In the genomic region with DNA sequence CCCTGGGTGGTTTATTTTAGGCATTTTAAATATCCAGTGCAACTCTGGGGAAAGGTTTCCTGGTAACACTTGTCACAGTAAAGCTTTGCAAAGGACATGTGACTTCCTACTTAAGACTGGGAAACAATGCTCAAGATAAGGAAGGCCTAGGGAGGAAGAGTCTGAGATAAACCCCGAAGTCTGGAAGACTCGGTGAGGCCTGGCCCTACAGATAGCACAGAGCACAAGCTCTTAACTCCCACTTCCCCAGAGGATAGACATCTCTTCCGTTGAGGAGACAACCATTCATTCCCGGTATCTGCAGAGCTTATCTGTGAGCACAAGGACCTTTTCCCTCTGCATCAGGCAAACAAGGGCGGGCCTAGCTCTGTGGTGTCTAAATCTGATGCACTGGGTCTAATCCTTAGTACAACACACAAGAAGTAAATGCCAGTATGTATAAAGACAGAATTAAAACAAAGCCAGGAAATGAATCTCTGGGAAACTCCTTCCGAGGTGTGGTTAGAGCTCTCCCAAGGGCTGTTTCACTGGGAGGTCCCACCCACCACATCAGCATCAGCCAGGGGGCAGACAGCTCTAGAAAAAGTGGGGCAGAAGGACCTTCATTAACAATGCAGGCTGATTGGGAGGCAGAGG, we compare ENCODE assay signal across 9 mouse cellular contexts. TPM values are rescaled to one million over a fixed set of nuclear protein-coding genes. Genes with fewer than 3 reads are reported as not detected.
DNase-seq lines count a peak whose midpoint lies in the region; ATAC-seq and TF ChIP-seq lines count a peak whose summit lies in the region.
"Had no signal": no experiment of that assay in that cellular context is flagged by ENCODE, and none has a peak within 500 bp of the region (broad histone marks: within the 10 kb centered on the region; RNA-seq: fewer than 3 reads in every experiment).

No protein-coding gene starts in this region.

- no peak for DNase-seq in midbrain, embryonic 14.5 days
- DNase-seq in midbrain, embryonic 11.5 days (ENCODE audit: low spot score, missing footprints): no peak
- peak; percentile 64 to 78 (median 72) for DNase-seq in liver, embryonic 14.5 days (ENCODE audit: low read depth in 3 of 3, low spot score in 3 of 3)
- DNase-seq in yolk sac, embryonic 10.5 days (ENCODE audit: low spot score): peak; percentile 68
- DNase-seq in T-cell, adult 2 months (ENCODE audit: low spot score): no peak
- DNase-seq in cerebellum, adult 11 months: no peak
- DNase-seq in gastrocnemius, postnatal 4 days (ENCODE audit: low spot score in 2 of 2): no peak

- no peak overlapping the region for H3K4me3 ChIP-seq in midbrain, embryonic 14.5 days (replicated peaks; ENCODE audit: low read depth, low read length)
- no peak overlapping the region for H3K4me3 ChIP-seq in midbrain, embryonic 11.5 days (ENCODE audit: low read depth, low read length)
- peak overlapping the region; percentile 16; the same call in 1 of the 2 replicates for H3K4me3 ChIP-seq in heart, embryonic 13.5 days
- no peak overlapping the region; a peak in 1 of 4 replicates for H3K4me3 ChIP-seq in liver, embryonic 14.5 days (ENCODE audit: insufficient read depth in 1 of 2, low read depth in 2 of 2, low read length in 2 of 2)
- H3K4me3 ChIP-seq: left cerebral cortex, adult 2 months had no signal

- H3K27me3 ChIP-seq in midbrain, embryonic 14.5 days (ENCODE audit: control insufficient read depth, insufficient read depth, low read length): no peaks in the 10 kb centered on the region
- no peaks in the 10 kb centered on the region for H3K27me3 ChIP-seq in midbrain, embryonic 11.5 days (ENCODE audit: control insufficient read depth, insufficient read depth, low read length)
- H3K27me3 ChIP-seq in heart, embryonic 13.5 days (replicated peaks): peaks cover 4% of the 10 kb centered on the region; the same call in 1 of the 2 replicates
- no peaks in the 10 kb centered on the region for H3K27me3 ChIP-seq in liver, embryonic 14.5 days (ENCODE audit: control insufficient read depth, insufficient read depth, low read length)

- H3K27ac ChIP-seq in midbrain, embryonic 14.5 days (replicated peaks; ENCODE audit: low read depth, low read length): 0 out of 2 replicates have a peak overlapping the region, but pooled peaks have one; percentile 1
- no peak overlapping the region; the same call in 1 of the 2 replicates for H3K27ac ChIP-seq in midbrain, embryonic 11.5 days (ENCODE audit: low read depth, low read length)
- peak overlapping the region; percentile 83 for H3K27ac ChIP-seq in heart, embryonic 13.5 days (replicated peaks)
- H3K27ac ChIP-seq in liver, embryonic 14.5 days: peak overlapping the region; percentile 23
- H3K27ac ChIP-seq: left cerebral cortex, adult 2 months had no signal

- no peak; the same call in 1 of the 2 replicates for TF ChIP-seq CTCF in liver, embryonic 14.5 days (IDR thresholded peaks at IDR 0.05; ENCODE audit: low read depth)

- ATAC-seq in midbrain, embryonic 14.5 days (ENCODE audit: low FRiP score, low TSS enrichment): no peak
- ATAC-seq in midbrain, embryonic 11.5 days (ENCODE audit: low FRiP score): no peak; the same call in 1 of the 2 replicates
- peak; percentile 23; the same call in 1 of the 2 replicates for ATAC-seq in heart, embryonic 13.5 days (ENCODE audit: extremely low read depth, insufficient number of reproducible peaks, low FRiP score, low TSS enrichment)
- peak; percentile 90 for ATAC-seq in liver, embryonic 14.5 days (ENCODE audit: insufficient read depth)

- no peak overlapping the region for H3K4me2 ChIP-seq in midbrain, embryonic 14.5 days (ENCODE audit: low read length)
- no peak overlapping the region for H3K4me2 ChIP-seq in midbrain, embryonic 11.5 days
- H3K4me2 ChIP-seq in heart, embryonic 13.5 days: peak overlapping the region; percentile 46
- H3K4me2 ChIP-seq in liver, embryonic 14.5 days (ENCODE audit: low read depth): peak overlapping the region; percentile 55

- H3K4me1 ChIP-seq in midbrain, embryonic 14.5 days (ENCODE audit: control insufficient read depth, insufficient read depth, low read length): peaks cover 3% of the 10 kb centered on the region; the same call in 1 of the 2 replicates
- peaks cover 6% of the 10 kb centered on the region for H3K4me1 ChIP-seq in midbrain, embryonic 11.5 days (ENCODE audit: control insufficient read depth, insufficient read depth, low read length)
- peaks cover 60% of the 10 kb centered on the region for H3K4me1 ChIP-seq in heart, embryonic 13.5 days
- H3K4me1 ChIP-seq in liver, embryonic 14.5 days (replicated peaks; ENCODE audit: control insufficient read depth in 2 of 2, insufficient read depth in 2 of 2, low read length in 1 of 2): peaks cover 17 to 30% of the 10 kb centered on the region in 2 experiments

- 47% methylated on average over 6 of the region's 6 CpGs for WGBS in midbrain, embryonic 14.5 days
- WGBS in midbrain, embryonic 11.5 days: 52% methylated on average over 6 of the region's 6 CpGs
- 11% methylated on average over 6 of the region's 6 CpGs for WGBS in heart, embryonic 13.5 days
- 5% methylated on average over 6 of the region's 6 CpGs for WGBS in liver, embryonic 14.5 days (ENCODE audit: insufficient replicate concordance)

- TF ChIP-seq EP300 in liver, embryonic 14.5 days (IDR thresholded peaks at IDR 0.05; ENCODE audit: low read depth): peak; percentile 89

- no peaks in the 10 kb centered on the region for H3K9me3 ChIP-seq in midbrain, embryonic 14.5 days (ENCODE audit: control insufficient read depth, low read length)
- H3K9me3 ChIP-seq in midbrain, embryonic 11.5 days (ENCODE audit: control insufficient read depth, low read length): no peaks in the 10 kb centered on the region
- H3K9me3 ChIP-seq in heart, embryonic 13.5 days: no peaks in the 10 kb centered on the region
- no peaks in the 10 kb centered on the region for H3K9me3 ChIP-seq in liver, embryonic 14.5 days (ENCODE audit: control insufficient read depth, low read length)

- H3K36me3 ChIP-seq in midbrain, embryonic 14.5 days (ENCODE audit: control insufficient read depth, insufficient read depth, low read length): peaks cover 5% of the 10 kb centered on the region; the same call in 1 of the 2 replicates
- no peaks in the 10 kb centered on the region for H3K36me3 ChIP-seq in midbrain, embryonic 11.5 days (ENCODE audit: control insufficient read depth, insufficient read depth, low read length)
- no peaks in the 10 kb centered on the region for H3K36me3 ChIP-seq in heart, embryonic 13.5 days
- H3K36me3 ChIP-seq in liver, embryonic 14.5 days (replicated peaks; ENCODE audit: control insufficient read depth, insufficient read depth, low read depth): no peaks in the 10 kb centered on the region

- H3K9ac ChIP-seq in midbrain, embryonic 14.5 days (replicated peaks; ENCODE audit: low read length): no peak overlapping the region
- no peak overlapping the region for H3K9ac ChIP-seq in midbrain, embryonic 11.5 days (ENCODE audit: low read length)
- peak overlapping the region; percentile 37; the same call in 1 of the 2 replicates for H3K9ac ChIP-seq in heart, embryonic 13.5 days
- no peak overlapping the region for H3K9ac ChIP-seq in liver, embryonic 14.5 days (replicated peaks)

RNA-seq across cellular contexts. Expression of gene Vwa7, which starts 5.6 kb away (rescaled TPM):
- 0.12 and 0.16 TPM in 2 replicates for polyA plus RNA-seq in midbrain, embryonic 14.5 days (2014; fragmentation: Nextera tagmentation; extraction: Ambion mirVana)
- 0.07 TPM in 1 of 2 replicates, not detected in the other for polyA plus RNA-seq in midbrain, embryonic 11.5 days (2014; fragmentation: Nextera tagmentation; extraction: Ambion mirVana)
- polyA plus RNA-seq in heart, embryonic 13.5 days (2015; fragmentation: Nextera tagmentation; extraction: Ambion mirVana): 0.45 and 0.52 TPM in 2 replicates
- 0.12 and 0.18 TPM in 2 replicates for polyA plus RNA-seq in liver, embryonic 14.5 days (2012; rRNA removed)
- polyA plus RNA-seq in liver, embryonic 14.5 days (2014; fragmentation: Nextera tagmentation; extraction: Ambion mirVana): 0.09 TPM in 1 of 2 replicates, not detected in the other
- 1 to 10 TPM in 1 of 2 experiments, under 1 TPM in 1; 0.96 to 1.2 TPM for total RNA-seq in gastrocnemius, postnatal 4 days (2021)

RNA-seq across cellular contexts. Expression of gene Sapcd1, which starts 5.9 kb away (rescaled TPM):
- 2.0 and 2.2 TPM in 2 replicates for polyA plus RNA-seq in midbrain, embryonic 14.5 days (2014; fragmentation: Nextera tagmentation; extraction: Ambion mirVana)
- 5.3 and 7.3 TPM in 2 replicates for polyA plus RNA-seq in midbrain, embryonic 11.5 days (2014; fragmentation: Nextera tagmentation; extraction: Ambion mirVana)
- 3.2 and 4.2 TPM in 2 replicates for polyA plus RNA-seq in heart, embryonic 13.5 days (2015; fragmentation: Nextera tagmentation; extraction: Ambion mirVana)
- polyA plus RNA-seq in liver, embryonic 14.5 days (2012; rRNA removed): 2.3 and 2.7 TPM in 2 replicates
- polyA plus RNA-seq in liver, embryonic 14.5 days (2014; fragmentation: Nextera tagmentation; extraction: Ambion mirVana): 2.5 and 2.7 TPM in 2 replicates
- total RNA-seq in gastrocnemius, postnatal 4 days (2021): 1 to 10 TPM; 5.4 to 6.3 TPM

RNA-seq across cellular contexts. Expression of gene Vars, which starts 21.2 kb away (rescaled TPM):
- polyA plus RNA-seq in midbrain, embryonic 14.5 days (2014; fragmentation: Nextera tagmentation; extraction: Ambion mirVana): 43.4 and 51.1 TPM in 2 replicates
- polyA plus RNA-seq in midbrain, embryonic 11.5 days (2014; fragmentation: Nextera tagmentation; extraction: Ambion mirVana): 76.1 and 81.2 TPM in 2 replicates
- polyA plus RNA-seq in heart, embryonic 13.5 days (2015; fragmentation: Nextera tagmentation; extraction: Ambion mirVana): 59.9 and 63.0 TPM in 2 replicates
- 58.2 and 67.6 TPM in 2 replicates for polyA plus RNA-seq in liver, embryonic 14.5 days (2012; rRNA removed)
- polyA plus RNA-seq in liver, embryonic 14.5 days (2014; fragmentation: Nextera tagmentation; extraction: Ambion mirVana): 61.7 and 77.3 TPM in 2 replicates
- total RNA-seq in gastrocnemius, postnatal 4 days (2021): 10 to 100 TPM; 50.8 to 58.3 TPM

RNA-seq across cellular contexts. Expression of gene Msh5, which starts 24.6 kb away (rescaled TPM):
- 2.1 and 2.8 TPM in 2 replicates for polyA plus RNA-seq in midbrain, embryonic 14.5 days (2014; fragmentation: Nextera tagmentation; extraction: Ambion mirVana)
- 5.0 and 5.2 TPM in 2 replicates for polyA plus RNA-seq in midbrain, embryonic 11.5 days (2014; fragmentation: Nextera tagmentation; extraction: Ambion mirVana)
- polyA plus RNA-seq in heart, embryonic 13.5 days (2015; fragmentation: Nextera tagmentation; extraction: Ambion mirVana): 4.0 and 4.1 TPM in 2 replicates
- 3.3 and 4.3 TPM in 2 replicates for polyA plus RNA-seq in liver, embryonic 14.5 days (2012; rRNA removed)
- polyA plus RNA-seq in liver, embryonic 14.5 days (2014; fragmentation: Nextera tagmentation; extraction: Ambion mirVana): 2.3 and 2.9 TPM in 2 replicates
- total RNA-seq in gastrocnemius, postnatal 4 days (2021): 1 to 10 TPM; 4.5 to 5.4 TPM

RNA-seq across cellular contexts. Expression of gene Clic1, which starts 27.8 kb away (rescaled TPM):
- 17.7 and 22.8 TPM in 2 replicates for polyA plus RNA-seq in midbrain, embryonic 14.5 days (2014; fragmentation: Nextera tagmentation; extraction: Ambion mirVana)
- 73.8 and 83.9 TPM in 2 replicates for polyA plus RNA-seq in midbrain, embryonic 11.5 days (2014; fragmentation: Nextera tagmentation; extraction: Ambion mirVana)
- 351 and 389 TPM in 2 replicates for polyA plus RNA-seq in heart, embryonic 13.5 days (2015; fragmentation: Nextera tagmentation; extraction: Ambion mirVana)
- 76.4 and 78.0 TPM in 2 replicates for polyA plus RNA-seq in liver, embryonic 14.5 days (2012; rRNA removed)
- 38.1 and 39.9 TPM in 2 replicates for polyA plus RNA-seq in liver, embryonic 14.5 days (2014; fragmentation: Nextera tagmentation; extraction: Ambion mirVana)
- 10 to 100 TPM; 87.2 to 89.7 TPM for total RNA-seq in gastrocnemius, postnatal 4 days (2021)

Comparison
In these comparisons a context has a peak if more than half of its experiments do, and no peak if none do; other contexts are left out.
1. ATAC-seq: peak in heart, embryonic 13.5 days (single experiment) and liver, embryonic 14.5 days (single experiment); none in midbrain, embryonic 14.5 days (single experiment) and midbrain, embryonic 11.5 days (single experiment).
2. DNase-seq: peak in liver, embryonic 14.5 days (3 of 3) and yolk sac, embryonic 10.5 days (single experiment); none in midbrain, embryonic 14.5 days (single experiment), midbrain, embryonic 11.5 days (single experiment), T-cell, adult 2 months (single experiment), cerebellum, adult 11 months (single experiment) and gastrocnemius, postnatal 4 days (0 of 2).
3. H3K4me2 ChIP-seq: peak in heart, embryonic 13.5 days (single experiment) and liver, embryonic 14.5 days (single experiment); none in midbrain, embryonic 14.5 days (single experiment) and midbrain, embryonic 11.5 days (single experiment).